In genomic region chr2:27077655-27078244, GRCm38 (mm10) we compare ENCODE assay signal across 10 mouse cellular contexts. TPM values are rescaled to one million over a fixed set of nuclear protein-coding genes. Genes with fewer than 3 reads are reported as not detected.
DNase-seq lines count a peak whose midpoint lies in the region.
"Had no signal": no experiment of that assay in that cellular context is flagged by ENCODE, and none has a peak within 500 bp of the region (broad histone marks: within the 10 kb centered on the region; RNA-seq: fewer than 3 reads in every experiment).

No protein-coding gene starts in this region.

- intact Hi-C loops in heart, postnatal 25 days (cut with DNase I): loop anchor here (5.0 to 10.0 kb wide), 2 partner anchors 45 to 157 kb away; no protein-coding TSS in a partner anchor

- DNase-seq in heart, adult 18-20 months: peak; percentile 47 to 64
- DNase-seq in heart, postnatal 25 days (ENCODE audit: low spot score): no peak
- DNase-seq in 3T3-L1 (ENCODE audit: low read depth, low spot score): peak; percentile 50
- DNase-seq in MN1 (ENCODE audit: low spot score): peak; percentile 36
- DNase-seq in lung, postnatal 10 days: peak; percentile 69
- no peak for DNase-seq in ovary, postnatal 14 days (ENCODE audit: low spot score)
- no peak for DNase-seq in spleen, postnatal 10 days (ENCODE audit: low spot score in 2 of 2)
- no peak for DNase-seq in left cerebral cortex, adult 18-20 months (ENCODE audit: low spot score in 2 of 2)
- DNase-seq: kidney, adult 18-20 months had no signal

RNA-seq across cellular contexts. Expression of gene Adamtsl2, which starts 1.4 kb away (rescaled TPM):
- total RNA-seq in heart, adult 18-20 months (2021): 10 to 100 TPM in 1 of 2 experiments, 1 to 10 TPM in 1; 4.5 to 10.1 TPM
- 10 to 100 TPM; 19.1 to 26.8 TPM for total RNA-seq in heart, postnatal 25 days (2021)
- 10 to 100 TPM; 15.5 to 21.8 TPM for total RNA-seq in left cerebral cortex, adult 18-20 months (2021)

RNA-seq across cellular contexts. Expression of gene Mymk, which starts 5.8 kb away (rescaled TPM):
- total RNA-seq in heart, adult 18-20 months (2021): not detected
- not detected for total RNA-seq in heart, postnatal 25 days (2021)
- total RNA-seq in left cerebral cortex, adult 18-20 months (2021): under 1 TPM; 0.52 to 1.00 TPM
- total RNA-seq: adrenal gland, postnatal 36 days had no signal

RNA-seq across cellular contexts. Expression of gene Slc2a6, which starts 50.0 kb away (rescaled TPM):
- under 1 TPM; 0.17 to 0.31 TPM for total RNA-seq in heart, adult 18-20 months (2021)
- total RNA-seq in heart, postnatal 25 days (2021): under 1 TPM; 0.25 to 0.39 TPM
- 10 to 100 TPM; 21.5 to 27.5 TPM for total RNA-seq in left cerebral cortex, adult 18-20 months (2021)

Comparison
In these comparisons a context has a peak if more than half of its experiments do, and no peak if none do; other contexts are left out.
1. DNase-seq: peak in heart, adult 18-20 months (2 of 2), 3T3-L1 (single experiment), MN1 (single experiment) and lung, postnatal 10 days (single experiment); none in heart, postnatal 25 days (single experiment), ovary, postnatal 14 days (single experiment), spleen, postnatal 10 days (0 of 2) and left cerebral cortex, adult 18-20 months (0 of 2).
2. RNA of gene Slc2a6, which starts 50.0 kb away (total RNA-seq): 21.5 to 27.5 TPM in left cerebral cortex, adult 18-20 months; 0.25 to 0.39 TPM in heart, postnatal 25 days and 0.17 to 0.31 TPM in heart, adult 18-20 months; every median in the first group is over 10 times any median in the second.